Mouse (Mus musculus) liver, embryonic 14.5 days (tissue): ENCODE data around the gene Hint2. TPM values are rescaled to one million over a fixed set of nuclear protein-coding genes. Genes with fewer than 3 reads are reported as not detected.

ENCODE experiments used
- ATAC-seq: fragments of 200-750 bp; cut with Nextera tagmentation; 2 replicates; pipeline ENCODE4 v1.8.0; 2017; ENCODE audit warnings: moderate number of reproducible peaks, mild to moderate bottlenecking, moderate library complexity; ENCODE audit not compliant: insufficient read depth
- DNase-seq, 3 experiments: peaks; one replicate each; pipeline ENCODE4 v3.0.0-alpha.2; 2012 to 2013; ENCODE audit warnings: low read depth in 3 of 3, low spot score in 3 of 3
- H3K27ac ChIP-seq: fragments of 300-500 bp; sonication (generic); 2 replicates; pipeline ENCODE4 v1.5.1; 2014; ENCODE audit warnings: moderate library complexity, mild to moderate bottlenecking, control low read depth, inconsistent platforms
- H3K27me3 ChIP-seq: fragments of 300-500 bp; sonication (generic); 2 replicates; pipeline ENCODE4 v1.6.1; 2014; ENCODE audit warnings: mild to moderate bottlenecking, low read length, moderate library complexity; ENCODE audit not compliant: control insufficient read depth, insufficient read depth
- H3K36me3 ChIP-seq: fragments of 300-500 bp; sonication (generic); replicated peaks from 2 replicates; pipeline ENCODE4 v1.6.1; 2014; ENCODE audit warnings: low read depth; ENCODE audit not compliant: control insufficient read depth, insufficient read depth
- H3K4me1 ChIP-seq, 2 experiments: fragments of 200-500 bp in 1 of 2; fragments of 300-500 bp in 1 of 2; sonication (generic) in 1 of 2; replicated peaks; 2 replicates each; pipeline ENCODE4 v1.6.1; 2012 to 2014; ENCODE audit warnings: antibody characterized with exemption in 1 of 2, inconsistent platforms in 1 of 2, low read length in 1 of 2; ENCODE audit not compliant: control insufficient read depth in 2 of 2, insufficient read depth in 2 of 2
- H3K4me2 ChIP-seq: fragments of 300-500 bp; sonication (generic); 2 replicates; pipeline ENCODE4 v1.6.1; 2014; ENCODE audit warnings: low read depth, mild to moderate bottlenecking, control low read depth, moderate library complexity
- H3K4me3 ChIP-seq, 2 experiments: fragments of 200-500 bp in 1 of 2; fragments of 300-500 bp in 1 of 2; sonication (generic) in 1 of 2; 2 replicates each; pipeline ENCODE4 v1.5.1; 2012 to 2014; ENCODE audit warnings: low read depth in 2 of 2, low read length in 2 of 2, mild to moderate bottlenecking in 2 of 2, control low read depth in 1 of 2, inconsistent platforms in 1 of 2, moderate library complexity in 1 of 2; ENCODE audit not compliant: insufficient read depth in 1 of 2
- H3K9ac ChIP-seq: fragments of 300-500 bp; sonication (generic); replicated peaks from 2 replicates; pipeline ENCODE4 v1.6.1; 2014; ENCODE audit warnings: mild to moderate bottlenecking, control low read depth, moderate library complexity
- H3K9me3 ChIP-seq: fragments of 300-500 bp; sonication (generic); 2 replicates; pipeline ENCODE4 v1.6.1; 2016; ENCODE audit warnings: low read length, mixed read lengths; ENCODE audit not compliant: control insufficient read depth
- CTCF ChIP-seq: IDR thresholded peaks from 2 replicates; pipeline ENCODE4 v1.5.1; 2016; ENCODE audit warnings: antibody characterized with exemption, low read depth, control low read depth
- EP300 ChIP-seq: IDR thresholded peaks from 2 replicates; pipeline ENCODE4 v1.6.1; 2016; ENCODE audit warnings: antibody characterized with exemption, low read depth
- WGBS: fragments of 180-500 bp; shearing (Covaris S2); extraction: QIAGEN DNeasy Blood & Tissue Kit; methylation state at CpG from one replicate; pipeline ENCODE4 v1.1.7; 2014; ENCODE audit not compliant: insufficient replicate concordance; 5-methylcytosine and 5-hydroxymethylcytosine counted together
- polyA plus RNA-seq, 2 experiments: library from polyadenylated mRNA; depleted of rRNA in 1 of 2; stranded (reverse) in 1 of 2; unstranded in 1 of 2; fragments of >200 nt; fragmentation: Nextera tagmentation in 1 of 2; extraction: Ambion mirVana in 1 of 2; gene quantifications; 2 replicates each; pipeline versions ENCODE4 v1.2.1 to v1.2.3; 2012 to 2014

Hint2 gene
- polyA plus RNA-seq (2012; rRNA removed) (29.1 and 29.2 TPM in 2 replicates), polyA plus RNA-seq (2014; fragmentation: Nextera tagmentation; extraction: Ambion mirVana) (76.8 and 77.6 TPM in 2 replicates)

- DNase-seq (peak; percentile 90 to 92 (median 91)), ATAC-seq (peak; percentile 97)
- Histone ChIP-seq H3K4me1 (peaks cover 3 to 11% of the 10 kb centered on the region in 2 experiments), H3K27ac (no peak within 1 kb of the TSS; the same call in 1 of the 2 replicates), H3K4me2 (peak within 1 kb of the TSS; percentile 76), H3K9me3 (no peaks in the 10 kb centered on the region), H3K9ac (peak within 1 kb of the TSS; percentile 77), H3K27me3 (peaks cover 5% of the 10 kb centered on the region; the same call in 1 of the 2 replicates), H3K4me3 (peak within 1 kb of the TSS; percentile 73 to 78), H3K36me3 (no peaks in the 10 kb centered on the region)
- TF ChIP-seq EP300 (peak; percentile 19; the same call in 1 of the 2 replicates), CTCF (peak; percentile 41)
- under 1% methylated on average over 34 of the region's 34 CpGs for WGBS
Measured at GRCm38 (mm10) chr4:43656339-43657109, at the start of gene Hint2. Hint2 (minus strand) TSS chr4:43656466.

- H3K27ac ChIP-seq = no peak overlapping the region
- H3K9me3 ChIP-seq = no peaks in the 10 kb centered on the region
- ATAC-seq (no peak), DNase-seq (no peak)
- no peaks in the 10 kb centered on the region for H3K36me3 ChIP-seq
- H3K4me2 ChIP-seq = no peak overlapping the region
- H3K4me3 ChIP-seq = no peak overlapping the region
- 69% methylated on average over 13 of the region's 13 CpGs for WGBS
- no peaks in the 10 kb centered on the region for H3K27me3 ChIP-seq
- H3K9ac ChIP-seq = no peak overlapping the region
- H3K4me1 ChIP-seq = no peaks in the 10 kb centered on the region
- TF ChIP-seq CTCF (no peak), EP300 (no peak)
Measured at GRCm38 (mm10) chr4:43705991-43706390, 49.7 kb upstream of the Hint2 start.

GRCm38 (mm10) chr4:43703851-43704250 lies 47.6 kb upstream of the Hint2 start:
- Histone ChIP-seq H3K9ac (no peak overlapping the region), H3K27me3 (no peaks in the 10 kb centered on the region), H3K4me3 (no peak overlapping the region), H3K9me3 (no peaks in the 10 kb centered on the region), H3K27ac (no peak overlapping the region), H3K36me3 (no peaks in the 10 kb centered on the region), H3K4me2 (no peak overlapping the region), H3K4me1 (no peaks in the 10 kb centered on the region)
- 86% methylated on average over 8 of the region's 8 CpGs for WGBS
- no peak for TF ChIP-seq EP300
- no peak for TF ChIP-seq CTCF
- DNase-seq (no peak), ATAC-seq (no peak)

GRCm38 (mm10) chr4:43703439-43703838 lies 47.2 kb upstream of the Hint2 start:
- Histone ChIP-seq H3K9ac (no peak overlapping the region), H3K9me3 (no peaks in the 10 kb centered on the region), H3K27ac (no peak overlapping the region), H3K27me3 (no peaks in the 10 kb centered on the region), H3K4me1 (no peaks in the 10 kb centered on the region), H3K4me2 (no peak overlapping the region), H3K36me3 (no peaks in the 10 kb centered on the region), H3K4me3 (no peak overlapping the region)
- DNase-seq (no peak), ATAC-seq (no peak)
- WGBS = 64% methylated on average over 6 of the region's 6 CpGs
- peak; percentile 72 for TF ChIP-seq CTCF
- no peak for TF ChIP-seq EP300

- H3K4me3 ChIP-seq = no peak within 1 kb of the TSS
- TF ChIP-seq EP300 = no peak
- no peak for TF ChIP-seq CTCF
- no peak for DNase-seq
- H3K27ac ChIP-seq = no peak within 1 kb of the TSS
- no peak within 1 kb of the TSS for H3K9ac ChIP-seq
- H3K9me3 ChIP-seq = no peaks in the 10 kb centered on the region
- 69% methylated on average over 6 of the region's 6 CpGs for WGBS
- ATAC-seq = no peak
- no peaks in the 10 kb centered on the region for H3K27me3 ChIP-seq
- no peaks in the 10 kb centered on the region for H3K36me3 ChIP-seq
- no peak within 1 kb of the TSS for H3K4me2 ChIP-seq
- 0 out of 4 replicates have a peak, but pooled peaks cover 0 to 2% of the 10 kb centered on the region in 2 experiments for H3K4me1 ChIP-seq
Measured at GRCm38 (mm10) chr4:43700707-43701106, 44.4 kb upstream of the Hint2 start, which contains the start of gene Olfr70. Olfr70 (minus strand) TSS chr4:43700807.
